Mouse (Mus musculus) heart, postnatal 14 days (tissue): ENCODE data around the gene Jund. TPM values are rescaled to one million over a fixed set of nuclear protein-coding genes. Genes with fewer than 3 reads are reported as not detected.

Experiments used
- DNase-seq, 2 experiments: peaks; one replicate each; pipeline ENCODE4 v3.0.0; 2021 to 2022
- intact Hi-C: fragments of 180-260 bp; cut with DNase I; formaldehyde crosslinking; loops from one replicate; pipeline ENCODE4 v1.15.1; 2025
- total RNA-seq, 2 experiments: library from RNA; stranded (reverse); gene quantifications; 2 replicates each; pipeline ENCODE4 v1.2.3; 2021

Gene Jund
- total RNA-seq, 2 experiments from 2014 or later: 159 to 162 TPM

DNA sequence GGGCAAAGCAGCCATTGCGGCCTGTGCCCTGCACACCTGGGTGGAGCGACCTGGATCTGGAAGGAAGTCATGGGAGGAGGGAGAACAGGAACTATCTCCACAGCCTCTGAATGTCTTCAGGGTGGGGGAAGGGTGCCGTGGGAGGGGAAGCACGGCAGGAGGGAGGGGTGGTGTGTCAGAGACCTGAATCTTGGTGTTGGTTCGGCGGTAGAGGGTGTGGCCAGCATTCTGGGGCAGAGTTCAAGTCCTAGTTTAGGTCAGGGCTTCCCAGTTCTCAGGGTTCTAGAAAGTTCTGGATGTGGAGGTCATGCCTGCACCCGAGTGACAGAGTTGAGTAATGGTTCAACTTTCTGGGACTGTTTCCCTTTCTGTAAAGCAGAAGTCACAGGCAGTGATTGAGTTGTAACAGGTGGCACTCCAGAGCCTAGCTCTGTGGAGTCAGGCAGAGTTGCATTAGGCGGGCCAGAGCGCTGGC is 21.1 kb downstream of the Jund start:
- intact Hi-C loops: loop anchor here (1.0 kb wide), 3 partner anchors 32 to 124 kb away; no protein-coding TSS in a partner anchor
- no peak for DNase-seq

- intact Hi-C loops: loop anchor here (1.0 kb wide), 3 partner anchors 32 to 124 kb away; no protein-coding TSS in a partner anchor
- peak; percentile 83 to 88 for DNase-seq
Observed at GRCm38 (mm10) chr8:70720739-70721138, 22.0 kb downstream of the Jund start.

GRCm38 (mm10) chr8:70721601-70722000 is 22.9 kb downstream of the Jund start:
- intact Hi-C loops: no loop called here
- no peak for DNase-seq

DNA sequence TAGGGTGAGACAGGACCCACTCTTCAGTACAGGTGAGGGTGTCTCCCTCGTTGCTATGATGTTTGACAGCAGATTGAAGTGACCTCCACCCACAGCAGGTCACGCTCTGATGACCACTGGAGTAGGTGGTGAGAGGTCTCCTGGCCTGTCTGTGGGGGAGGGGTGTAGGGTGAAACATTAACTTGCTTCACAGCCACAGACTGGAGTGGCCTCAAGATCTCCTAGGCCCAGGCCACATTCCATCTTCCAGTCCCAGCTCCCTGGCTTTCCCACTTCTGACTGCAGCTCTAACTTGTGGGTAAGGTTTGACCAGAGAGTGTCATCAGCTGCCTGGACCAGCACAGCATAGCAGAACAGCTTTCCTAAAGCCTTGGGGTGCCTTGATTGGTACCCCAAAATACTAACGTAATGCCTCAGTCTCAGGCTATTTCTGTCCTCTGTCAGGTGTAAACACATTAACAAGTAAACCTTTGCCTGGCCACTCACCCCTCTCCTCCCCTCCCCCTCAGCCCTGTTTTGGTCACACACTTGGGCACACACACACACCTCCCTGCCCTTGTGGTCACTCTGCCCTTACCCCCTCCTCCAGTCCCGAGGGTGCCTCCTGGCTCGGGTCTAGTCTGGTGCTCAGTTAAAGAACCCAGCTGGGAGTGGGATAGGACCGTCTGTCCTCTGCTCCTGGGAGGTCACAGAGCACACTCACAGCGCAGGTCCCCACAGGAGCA is 24.9 kb downstream of the Jund start, which contains the start of gene Pde4c:
Gene Pde4c, plus strand, starts transcription at position 235 of the 725 bp plus-strand sequence.
- intact Hi-C loops: no loop called here
- no peak for DNase-seq

DNA sequence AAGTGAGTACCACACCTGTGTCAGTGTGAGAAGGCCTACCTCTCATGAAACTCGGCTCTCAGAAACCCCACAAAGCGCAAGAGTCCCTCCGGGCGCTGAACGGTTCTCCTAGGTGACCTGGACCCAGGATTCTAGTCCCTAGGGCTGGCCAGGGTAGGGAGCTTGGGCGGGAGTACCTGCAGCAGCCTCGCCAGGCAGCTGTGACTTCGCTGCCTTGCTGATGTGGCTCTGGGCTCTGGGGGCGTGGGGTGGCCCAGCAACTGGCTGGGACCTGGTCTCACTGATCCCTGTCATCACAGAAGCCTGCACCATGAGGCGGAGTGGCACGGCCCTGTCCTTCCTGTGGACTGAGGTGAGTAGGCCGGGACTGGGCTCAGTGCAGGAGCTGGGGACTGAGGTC is 25.5 kb downstream of the Jund start:
- DNase-seq: no peak
- intact Hi-C loops: no loop called here

- intact Hi-C loops: no loop called here
- DNase-seq: peak; percentile 51 to 64
Observed at GRCm38 (mm10) chr8:70725792-70726447, 27.2 kb downstream of the Jund start.

GRCm38 (mm10) chr8:70726721-70727120 is 28.0 kb downstream of the Jund start:
- DNase-seq: no peak
- intact Hi-C loops: no loop called here

DNA sequence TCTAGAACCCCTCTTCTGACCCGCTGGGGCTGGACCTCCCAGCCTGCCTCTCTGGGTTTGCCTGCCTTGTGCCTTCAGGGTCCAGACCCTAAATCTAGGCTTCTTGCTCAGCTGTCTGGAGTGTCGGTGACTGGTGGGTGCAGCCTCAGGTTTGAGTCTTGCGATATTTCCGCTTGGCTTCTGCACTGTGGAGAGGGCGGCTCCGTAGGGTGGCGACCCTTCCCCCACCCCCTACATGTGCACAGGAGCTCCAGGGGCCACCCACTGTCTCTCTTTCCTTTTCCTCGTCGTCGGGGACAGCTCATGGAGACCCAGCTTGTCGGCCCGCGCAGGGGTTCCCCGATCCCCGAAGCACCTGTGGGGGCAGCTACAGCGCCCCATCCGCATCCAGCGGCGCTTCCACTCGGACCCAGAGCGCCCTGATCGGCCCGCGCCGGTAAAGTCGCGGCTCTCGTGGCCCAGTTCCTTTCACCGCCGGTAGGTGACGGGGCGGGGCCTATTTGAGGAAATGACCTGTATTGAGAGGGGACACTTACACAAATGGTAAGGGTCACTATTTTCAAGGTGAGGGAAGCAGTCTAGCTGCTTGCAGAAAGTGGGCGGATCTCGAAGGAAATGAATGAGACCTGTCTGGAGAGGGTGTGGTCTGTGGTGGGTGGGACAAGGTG is 31.2 kb downstream of the Jund start:
- no peak for DNase-seq
- intact Hi-C loops: no loop called here

DNA sequence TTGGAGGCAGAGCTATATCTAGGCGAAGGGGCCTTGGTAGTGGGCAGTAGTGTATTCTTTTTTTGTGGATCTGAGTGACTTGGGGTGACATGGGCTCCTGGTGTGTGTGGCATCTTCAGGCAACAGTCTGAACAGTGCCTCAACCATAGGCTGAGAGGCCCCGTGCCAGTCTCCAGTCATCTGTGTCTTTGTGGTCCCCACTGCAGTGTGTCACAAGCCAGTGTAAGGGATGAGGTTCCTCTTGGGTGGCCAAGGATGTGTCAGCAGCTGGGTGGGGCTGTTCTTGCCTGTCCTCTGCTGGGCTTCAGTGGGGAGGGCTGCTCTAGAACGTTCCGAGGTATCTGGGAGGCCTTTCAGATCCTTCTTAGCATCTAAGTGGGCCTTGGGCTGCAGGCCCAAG is 32.2 kb downstream of the Jund start:
- intact Hi-C loops: no loop called here
- DNase-seq: no peak

GRCm38 (mm10) chr8:70737705-70738104 is 39.0 kb downstream of the Jund start:
- no peak for DNase-seq
- intact Hi-C loops: no loop called here

DNA sequence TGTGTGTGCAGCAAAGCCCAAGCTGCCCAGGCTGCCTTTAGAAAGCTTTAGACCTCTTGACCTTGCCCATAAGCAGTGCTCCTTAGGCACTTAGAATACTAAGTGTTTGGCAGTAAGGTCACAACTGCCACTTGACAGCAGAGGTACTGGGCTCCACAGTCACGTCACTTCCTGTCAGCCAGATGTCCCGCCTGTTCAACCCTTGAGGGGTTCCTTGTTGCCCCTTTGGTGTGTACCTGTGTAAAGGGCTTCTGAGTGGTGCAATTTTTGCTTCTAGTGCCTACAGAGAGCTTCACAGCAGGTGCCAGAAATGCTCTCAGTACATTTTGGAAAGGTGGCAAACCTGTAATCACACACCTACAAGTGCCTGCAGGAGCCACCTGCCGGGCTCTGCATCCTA is 39.5 kb downstream of the Jund start:
- no peak for DNase-seq
- intact Hi-C loops: no loop called here

DNA sequence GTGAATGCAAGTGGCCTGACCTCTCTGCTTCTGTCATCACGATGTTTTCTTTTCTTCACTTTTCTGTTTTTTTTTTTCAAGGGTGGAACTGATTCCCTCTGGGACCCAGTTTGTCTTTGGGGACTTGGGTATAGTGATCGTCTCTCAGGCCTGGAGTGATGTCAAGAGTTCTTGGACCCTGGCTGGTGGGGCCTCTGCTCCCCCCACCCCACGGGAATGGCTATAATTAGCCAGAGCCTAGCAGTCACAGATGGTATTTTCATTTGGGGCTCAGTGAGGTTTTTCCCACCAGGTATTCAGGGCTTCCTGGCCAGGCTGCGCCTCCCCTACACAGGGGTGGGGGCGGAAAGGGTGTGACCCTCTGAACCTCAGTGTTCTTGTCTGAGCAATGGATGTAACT is 42.9 kb downstream of the Jund start:
- peak; percentile 12 to 16 for DNase-seq

GRCm38 (mm10) chr8:70742176-70742575 is 43.4 kb downstream of the Jund start:
- peak in 1 of 2 experiments; percentile 34 for DNase-seq
- intact Hi-C loops: no loop called here

More for the DNA sequence above, 42.9 kb downstream of the Jund start:
- intact Hi-C loops: no loop called here

DNA sequence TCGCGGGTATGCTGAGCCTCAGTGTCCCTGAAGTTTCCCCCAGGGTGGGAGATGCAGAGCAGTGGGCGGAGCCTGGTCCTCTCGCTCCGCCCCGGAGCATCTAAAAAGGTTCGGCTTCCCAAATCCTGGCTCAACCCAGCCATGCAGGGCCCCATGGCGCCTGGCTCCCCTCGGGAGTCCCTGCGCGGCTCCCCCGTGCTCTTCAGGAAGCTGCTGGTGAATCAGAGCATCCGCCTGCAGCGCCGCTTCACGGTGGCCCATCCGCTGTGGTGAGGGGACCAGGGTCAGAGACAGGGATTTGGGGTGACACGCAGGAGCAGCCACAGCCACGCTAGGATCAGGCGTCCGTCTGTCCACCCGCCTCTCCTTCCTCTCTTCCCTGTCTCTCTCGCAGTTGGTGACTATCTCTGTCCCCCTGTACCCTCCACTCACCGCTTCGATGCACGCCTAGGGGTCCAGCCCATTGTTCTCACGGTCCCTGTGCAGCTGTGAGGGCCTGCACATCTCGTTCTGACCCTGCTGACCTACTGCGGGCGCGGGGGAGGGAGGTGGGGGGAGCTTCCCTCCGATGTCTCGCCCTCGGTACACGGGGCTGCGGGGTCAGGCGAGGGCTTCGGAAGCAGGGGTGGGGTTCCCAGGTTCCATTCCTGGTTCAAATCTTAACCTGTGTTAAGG is 44.4 kb downstream of the Jund start:
- intact Hi-C loops: no loop called here
- DNase-seq: peak; percentile 54 to 62

GRCm38 (mm10) chr8:70743656-70744590 is 45.2 kb downstream of the Jund start:
- peak; percentile 72 for DNase-seq
- intact Hi-C loops: no loop called here

DNA sequence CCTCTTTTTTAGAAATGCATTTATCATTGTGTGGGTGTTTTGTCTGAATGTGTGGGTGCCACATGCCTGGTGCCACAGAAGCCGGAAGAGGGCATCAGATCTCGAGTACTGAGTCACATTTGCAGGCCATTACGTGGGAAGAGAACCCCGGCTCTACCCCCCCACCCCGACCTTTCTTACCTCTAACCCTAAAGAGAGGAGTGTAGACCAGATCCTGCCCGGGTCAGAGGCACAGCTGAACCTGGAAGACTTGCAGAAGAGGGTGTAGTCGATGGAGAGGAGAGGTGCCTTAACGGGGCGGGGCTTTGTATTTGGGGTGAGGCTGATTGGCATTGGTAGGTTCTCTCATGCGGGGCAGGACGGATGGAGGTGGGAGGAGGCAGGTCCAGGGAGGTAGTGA is 46.1 kb downstream of the Jund start:
- intact Hi-C loops: no loop called here
- DNase-seq: no peak

DNA sequence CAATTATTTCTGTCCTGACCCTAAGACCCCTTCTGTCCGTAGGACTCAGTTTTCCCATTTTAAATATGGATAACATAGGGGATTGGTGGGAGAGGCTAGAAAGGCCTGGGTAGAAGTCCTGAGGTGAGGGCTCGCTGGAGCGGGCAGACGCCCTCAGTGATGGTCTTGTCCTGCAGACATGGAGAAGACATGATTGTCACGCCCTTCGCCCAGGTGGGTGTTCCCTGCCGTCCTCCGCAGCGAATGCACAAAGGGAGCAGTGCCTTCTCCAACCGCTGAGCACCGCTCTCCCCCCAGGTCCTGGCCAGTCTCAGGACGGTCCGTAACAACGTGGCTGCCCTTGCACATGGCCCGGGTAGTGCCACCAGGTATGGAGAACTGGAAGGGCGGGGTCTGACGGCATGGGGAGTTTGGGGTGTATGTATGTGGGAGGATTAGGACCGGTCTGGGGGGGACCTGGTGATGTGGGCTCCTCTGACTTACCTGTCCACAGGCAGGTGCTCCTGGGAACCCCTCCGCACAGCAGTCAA is 47.0 kb downstream of the Jund start:
- intact Hi-C loops: no loop called here
- DNase-seq: no peak

- intact Hi-C loops: no loop called here
- peak; percentile 19 to 34 for DNase-seq
Observed at GRCm38 (mm10) chr8:70746676-70747075, 47.9 kb downstream of the Jund start.

- intact Hi-C loops: no loop called here
- DNase-seq: peak; percentile 7 to 9
Observed at GRCm38 (mm10) chr8:70747211-70747890, 48.6 kb downstream of the Jund start.
